Mouse (Mus musculus): Measurements from ENCODE around the gene Prr32.

Gene Prr32

DNA sequence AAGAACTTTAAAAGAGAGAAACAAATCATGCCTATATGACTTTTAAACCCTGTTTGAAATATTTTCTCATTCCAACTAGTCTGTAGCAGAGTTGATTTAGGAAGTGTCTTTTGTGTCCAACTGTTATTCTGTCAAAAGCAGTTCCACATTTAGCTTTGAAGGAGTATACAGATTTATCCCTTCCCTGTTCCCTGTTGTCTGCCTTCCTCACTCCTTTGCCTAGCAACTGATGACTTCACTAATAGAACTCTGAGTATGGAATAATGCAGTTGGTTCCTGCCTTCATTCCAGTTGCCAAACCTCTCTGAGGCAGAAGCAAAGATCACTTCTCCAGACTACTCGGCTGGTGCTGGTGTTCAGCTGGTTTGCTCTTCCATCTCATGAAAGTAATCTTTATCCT lies at the start of gene Prr32:
Gene Prr32 (plus strand): TSS at position 301 of the 400 bp plus-strand sequence.
- DNase-seq (ENCODE audit: low spot score), result no peak
